Mouse (Mus musculus) kidney, postnatal 14 days (tissue): ENCODE measurements around the gene Olfr881.

Experiments
- DNase-seq: peaks from one replicate; pipeline ENCODE4 v3.0.0; 2022; ENCODE audit warnings: mixed read lengths

The Olfr881 gene

GRCm38 (mm10) chr9:37991525-37991924 lies at the start of gene Olfr881:
Olfr881 (plus strand) TSS chr9:37991825.
- DNase-seq: no peak

DNA sequence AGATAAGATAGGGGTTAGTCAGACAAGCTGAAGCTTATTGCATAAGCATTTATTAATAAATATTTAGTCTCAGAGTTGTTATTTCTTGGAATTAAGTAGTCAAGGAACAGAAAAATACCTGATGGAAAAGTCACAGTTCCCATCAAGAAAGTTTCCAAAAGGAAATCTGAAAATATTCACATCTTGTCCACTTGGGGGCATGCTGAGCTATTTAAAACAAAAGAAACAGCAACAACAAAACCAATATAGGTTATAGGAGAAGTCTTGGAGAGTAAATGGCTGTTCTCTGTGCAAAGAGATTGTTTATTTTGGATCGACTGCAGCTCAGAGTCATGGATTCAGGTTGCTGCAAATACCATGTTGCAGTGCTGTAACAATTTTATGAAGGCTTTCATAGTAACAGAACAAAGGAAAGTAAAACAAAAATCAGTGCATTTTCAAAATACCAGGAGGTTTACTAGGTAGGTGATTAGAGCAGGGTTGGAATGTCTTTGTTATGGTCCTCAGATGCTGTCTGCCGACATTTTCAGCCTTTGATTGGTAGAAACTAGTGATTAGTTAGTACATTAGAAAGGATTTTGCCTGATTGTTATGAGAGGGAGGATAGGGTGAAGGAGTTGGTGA lies 7.1 kb downstream of the Olfr881 start:
- DNase-seq: no peak

DNA sequence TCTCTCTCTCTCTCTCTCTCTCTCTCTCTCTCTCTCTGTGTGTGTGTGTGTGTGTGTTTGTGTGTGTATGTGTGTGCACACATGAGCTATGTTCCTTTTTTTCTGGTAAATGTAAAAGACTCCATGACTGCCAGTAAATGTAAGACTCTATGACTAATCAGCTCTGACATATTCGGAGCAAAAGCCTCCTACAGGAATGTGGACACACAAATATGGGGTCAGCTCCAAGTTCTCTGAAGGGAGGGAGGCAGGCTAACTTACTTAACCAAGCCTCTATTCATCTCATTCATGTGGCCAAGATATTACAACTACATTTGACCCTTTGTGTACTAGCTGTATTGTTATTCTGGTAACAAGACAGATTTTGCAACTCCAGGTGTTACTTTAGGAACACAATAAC lies 8.4 kb downstream of the Olfr881 start:
- no peak for DNase-seq

DNA sequence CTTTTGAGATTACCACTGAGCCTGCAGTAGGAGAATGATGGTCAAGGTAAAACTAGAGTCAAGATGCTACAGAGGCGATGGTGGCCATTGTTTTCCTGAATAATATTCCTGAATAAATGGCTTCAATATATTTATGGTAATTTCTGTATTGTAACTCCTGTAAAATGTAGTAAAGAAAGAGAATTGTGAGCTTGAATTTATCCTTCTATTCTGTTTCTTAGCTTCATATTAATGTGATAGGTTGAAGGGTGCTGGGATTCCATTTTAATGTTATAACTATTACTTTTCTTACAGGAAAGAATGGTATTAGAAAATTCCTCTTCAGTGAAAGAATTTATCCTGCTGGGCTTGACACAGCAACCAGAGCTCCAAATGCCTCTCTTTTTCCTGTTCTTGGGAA lies 33.9 kb downstream of the Olfr881 start, which contains the start of gene Olfr883:
Olfr883 (plus strand) TSS at position 301 of the 400 bp plus-strand sequence.
- DNase-seq: no peak
